ENCODE assay signal across 24 mouse cellular contexts in genomic region chr7:89676176-89676575, GRCm38 (mm10). TPM values are rescaled to one million over a fixed set of nuclear protein-coding genes. Genes with fewer than 3 reads are reported as not detected.
DNase-seq lines count a peak whose midpoint lies in the region; ATAC-seq and TF ChIP-seq lines count a peak whose summit lies in the region.
"Had no signal": no experiment of that assay in that cellular context is flagged by ENCODE, and none has a peak within 500 bp of the region (broad histone marks: within the 10 kb centered on the region; RNA-seq: fewer than 3 reads in every experiment).

No protein-coding gene starts in this region.

- no peak overlapping the region for H3K9ac ChIP-seq in embryonic facial prominence, embryonic 14.5 days (ENCODE audit: low read depth, low read length)
- no peak overlapping the region for H3K9ac ChIP-seq in midbrain, embryonic 11.5 days (ENCODE audit: low read length)
- no peak overlapping the region for H3K9ac ChIP-seq in midbrain, postnatal 0 days (replicated peaks; ENCODE audit: low read length, poor library complexity, severe bottlenecking)
- H3K9ac ChIP-seq: embryonic facial prominence, embryonic 15.5 days; forebrain, embryonic 15.5 days; heart, embryonic 15.5 days; hindbrain, embryonic 13.5 days had no signal

- no peaks in the 10 kb centered on the region for H3K36me3 ChIP-seq in embryonic facial prominence, embryonic 14.5 days (ENCODE audit: control insufficient read depth, insufficient read depth, low read length)
- no peaks in the 10 kb centered on the region for H3K36me3 ChIP-seq in embryonic facial prominence, embryonic 10.5 days (replicated peaks)
- H3K36me3 ChIP-seq in midbrain, embryonic 11.5 days (ENCODE audit: control insufficient read depth, insufficient read depth, low read length): no peaks in the 10 kb centered on the region
- no peaks in the 10 kb centered on the region for H3K36me3 ChIP-seq in midbrain, postnatal 0 days (ENCODE audit: insufficient read depth, low read length)
- H3K36me3 ChIP-seq: embryonic facial prominence, embryonic 15.5 days; forebrain, embryonic 15.5 days; heart, embryonic 15.5 days; hindbrain, embryonic 13.5 days had no signal

- H3K9me3 ChIP-seq in embryonic facial prominence, embryonic 14.5 days (ENCODE audit: control insufficient read depth, low read length): no peaks in the 10 kb centered on the region
- no peaks in the 10 kb centered on the region for H3K9me3 ChIP-seq in embryonic facial prominence, embryonic 10.5 days
- H3K9me3 ChIP-seq in midbrain, embryonic 11.5 days (ENCODE audit: control insufficient read depth, low read length): no peaks in the 10 kb centered on the region
- H3K9me3 ChIP-seq in midbrain, postnatal 0 days (ENCODE audit: low read length): no peaks in the 10 kb centered on the region
- H3K9me3 ChIP-seq: embryonic facial prominence, embryonic 15.5 days; forebrain, embryonic 15.5 days; heart, embryonic 15.5 days; hindbrain, embryonic 13.5 days had no signal

- H3K4me1 ChIP-seq in embryonic facial prominence, embryonic 14.5 days (ENCODE audit: control insufficient read depth, insufficient read depth, low read length): peaks cover 22% of the 10 kb centered on the region; the same call in 1 of the 2 replicates
- H3K4me1 ChIP-seq in embryonic facial prominence, embryonic 10.5 days: peaks cover 17% of the 10 kb centered on the region
- H3K4me1 ChIP-seq in midbrain, embryonic 11.5 days (ENCODE audit: control insufficient read depth, insufficient read depth, low read length): no peaks in the 10 kb centered on the region
- 0 out of 2 replicates have a peak, but pooled peaks cover 4% of the 10 kb centered on the region for H3K4me1 ChIP-seq in midbrain, postnatal 0 days (ENCODE audit: insufficient read depth, low read length)
- H3K4me1 ChIP-seq: hindbrain, embryonic 13.5 days had no signal

- ATAC-seq in embryonic facial prominence, embryonic 14.5 days (ENCODE audit: low read depth): no peak
- ATAC-seq in midbrain, embryonic 11.5 days (ENCODE audit: low FRiP score): no peak
- ATAC-seq in midbrain, postnatal 0 days (ENCODE audit: low FRiP score): no peak
- ATAC-seq: forebrain, embryonic 15.5 days; hindbrain, postnatal 0 days had no signal

- no peak overlapping the region for H3K27ac ChIP-seq in embryonic facial prominence, embryonic 14.5 days (replicated peaks; ENCODE audit: low read depth, low read length)
- no peak overlapping the region for H3K27ac ChIP-seq in embryonic facial prominence, embryonic 10.5 days (replicated peaks)
- H3K27ac ChIP-seq in layer of hippocampus, adult 2 months: peak overlapping the region; percentile 94; the same call in 1 of the 2 replicates
- no peak overlapping the region for H3K27ac ChIP-seq in midbrain, embryonic 11.5 days (ENCODE audit: low read depth, low read length)
- no peak overlapping the region for H3K27ac ChIP-seq in midbrain, postnatal 0 days (ENCODE audit: low read depth, low read length)
- H3K27ac ChIP-seq: forebrain, embryonic 15.5 days; heart, adult 2 months; heart, embryonic 15.5 days; hindbrain, embryonic 13.5 days; hindbrain, postnatal 0 days had no signal

- TF ChIP-seq CTCF in layer of hippocampus, adult 2 months (conservative IDR thresholded peaks at IDR 0.05): no peak
- no peak for TF ChIP-seq CTCF in midbrain, postnatal 0 days (IDR thresholded peaks at IDR 0.05)

- no peaks in the 10 kb centered on the region for H3K27me3 ChIP-seq in embryonic facial prominence, embryonic 14.5 days (replicated peaks; ENCODE audit: control insufficient read depth, insufficient read depth, low read length)
- H3K27me3 ChIP-seq in embryonic facial prominence, embryonic 10.5 days (replicated peaks; ENCODE audit: low read depth, poor library complexity, severe bottlenecking): no peaks in the 10 kb centered on the region
- H3K27me3 ChIP-seq in midbrain, embryonic 11.5 days (ENCODE audit: control insufficient read depth, insufficient read depth, low read length): no peaks in the 10 kb centered on the region
- no peaks in the 10 kb centered on the region for H3K27me3 ChIP-seq in midbrain, postnatal 0 days (ENCODE audit: insufficient read depth, low read length)
- H3K27me3 ChIP-seq: CH12.LX; embryonic facial prominence, embryonic 15.5 days; forebrain, embryonic 15.5 days; heart, embryonic 15.5 days; hindbrain, embryonic 13.5 days had no signal

- H3K4me3 ChIP-seq in embryonic facial prominence, embryonic 14.5 days (ENCODE audit: low read depth, low read length): no peak overlapping the region
- H3K4me3 ChIP-seq in embryonic facial prominence, embryonic 10.5 days: no peak overlapping the region
- no peak overlapping the region for H3K4me3 ChIP-seq in layer of hippocampus, adult 2 months
- H3K4me3 ChIP-seq in midbrain, embryonic 11.5 days (ENCODE audit: low read depth, low read length): no peak overlapping the region
- H3K4me3 ChIP-seq in midbrain, postnatal 0 days (ENCODE audit: low read depth, low read length): no peak overlapping the region
- H3K4me3 ChIP-seq: embryonic facial prominence, embryonic 15.5 days; erythroblast, embryonic 14.5 days; forebrain, embryonic 15.5 days; heart, adult 2 months; heart, embryonic 15.5 days; hindbrain, embryonic 13.5 days had no signal

- peak; percentile 36 for DNase-seq in embryonic facial prominence, embryonic 14.5 days (ENCODE audit: low spot score)
- DNase-seq in embryonic facial prominence, embryonic 10.5 days (ENCODE audit: low spot score): no peak
- no peak for DNase-seq in layer of hippocampus, adult 2 months (ENCODE audit: low spot score in 2 of 2)
- DNase-seq in layer of hippocampus, adult 8-10 months (ENCODE audit: low spot score in 2 of 2): no peak
- peak; percentile 35 for DNase-seq in midbrain, embryonic 11.5 days (ENCODE audit: low spot score, missing footprints)
- no peak for DNase-seq in midbrain, postnatal 0 days (ENCODE audit: low spot score)
- peak; percentile 22 for DNase-seq in skeletal muscle tissue, adult 2 months (ENCODE audit: low read depth, low spot score)
- no peak for DNase-seq in urinary bladder, postnatal 14 days (ENCODE audit: low spot score)
- DNase-seq: cerebellum, adult 11 months; cerebellum, adult 8-10 months; cerebellum, postnatal 14 days; gastrocnemius, postnatal 14 days; heart, adult 2 months; heart, postnatal 14 days had no signal

- H3K4me2 ChIP-seq in embryonic facial prominence, embryonic 14.5 days (ENCODE audit: low read depth, low read length): no peak overlapping the region
- H3K4me2 ChIP-seq in midbrain, embryonic 11.5 days: no peak overlapping the region
- H3K4me2 ChIP-seq in midbrain, postnatal 0 days (ENCODE audit: low read depth, low read length, poor library complexity, severe bottlenecking): no peak overlapping the region
- H3K4me2 ChIP-seq: embryonic facial prominence, embryonic 15.5 days; forebrain, embryonic 15.5 days; heart, embryonic 11.5 days; heart, embryonic 15.5 days; hindbrain, embryonic 13.5 days had no signal

RNA-seq across cellular contexts. Expression of gene Me3, which starts 44.0 kb away (rescaled TPM):
- polyA plus RNA-seq in embryonic facial prominence, embryonic 14.5 days (2014; fragmentation: Nextera tagmentation; extraction: Ambion mirVana): 1.6 and 1.9 TPM in 2 replicates
- 1.5 and 2.6 TPM in 2 replicates for polyA plus RNA-seq in embryonic facial prominence, embryonic 10.5 days (2016; fragmentation: Nextera tagmentation; extraction: Ambion mirVana)
- 10 to 100 TPM; 83.3 to 90.8 TPM for total RNA-seq in layer of hippocampus, adult 2 months (2021)
- total RNA-seq in layer of hippocampus, adult 8-10 months (2022): 10 to 100 TPM; 72.9 to 90.9 (median 85.2) TPM
- 0.84 and 0.86 TPM in 2 replicates for polyA plus RNA-seq in midbrain, embryonic 11.5 days (2014; fragmentation: Nextera tagmentation; extraction: Ambion mirVana)
- 16.9 and 25.2 TPM in 2 replicates for total RNA-seq in midbrain, postnatal 0 days (2014; rRNA removed)
- polyA plus RNA-seq in midbrain, postnatal 0 days (2015; fragmentation: Nextera tagmentation; extraction: Ambion mirVana): 23.7 and 24.4 TPM in 2 replicates
- total RNA-seq: CH12.LX; common myeloid progenitor, adult 5-6 weeks; hematopoietic stem cell, adult 5-6 weeks had no signal
- polyA plus RNA-seq: erythroblast, embryonic 14.5 days had no signal

Comparison
In these comparisons a context has a peak if more than half of its experiments do, and no peak if none do; other contexts are left out.
1. DNase-seq: peak in embryonic facial prominence, embryonic 14.5 days (single experiment), midbrain, embryonic 11.5 days (single experiment) and skeletal muscle tissue, adult 2 months (single experiment); none in embryonic facial prominence, embryonic 10.5 days (single experiment), layer of hippocampus, adult 2 months (0 of 2), layer of hippocampus, adult 8-10 months (0 of 2), midbrain, postnatal 0 days (single experiment) and urinary bladder, postnatal 14 days (single experiment).